Mouse (Mus musculus) ES-E14 (cell line): ENCODE data around the gene Tepp.

Experiments used
- MAFK ChIP-seq: IDR thresholded peaks from 2 replicates; pipeline ENCODE4 v1.6.1; 2014; ENCODE audit warnings: mild to moderate bottlenecking, low read depth, low read length, inconsistent platforms; ENCODE audit not compliant: insufficient read depth
- ZC3H11A ChIP-seq: IDR thresholded peaks from 2 replicates; pipeline ENCODE4 v1.6.1; 2012; ENCODE audit warnings: low read depth, mild to moderate bottlenecking, inconsistent platforms, low read length, borderline replicate concordance

GRCm38 (mm10) chr8:95324646-95325045 is 14.3 kb downstream of the Tepp start:
- TF ChIP-seq MAFK (no peak), ZC3H11A (no peak)
